Mouse (Mus musculus) small intestine, adult 2 months (tissue): ENCODE data around the gene Zfp326. TPM values are rescaled to one million over a fixed set of nuclear protein-coding genes. Genes with fewer than 3 reads are reported as not detected.

Source experiments
- H3K27ac ChIP-seq: fragments of 200-500 bp; 2 replicates; pipeline ENCODE4 v1.5.1; 2012; ENCODE audit warnings: low read depth, low read length, control low read depth, inconsistent platforms; ENCODE audit not compliant: insufficient read depth
- H3K27me3 ChIP-seq: fragments of 200-500 bp; 2 replicates; pipeline ENCODE4 v1.6.1; 2012; ENCODE audit warnings: mild to moderate bottlenecking, moderate library complexity, low read length, inconsistent platforms; ENCODE audit not compliant: control insufficient read depth, insufficient read depth
- H3K36me3 ChIP-seq: fragments of 200-500 bp; 2 replicates; pipeline ENCODE4 v1.6.1; 2012; ENCODE audit warnings: mild to moderate bottlenecking, low read length, control low read depth, inconsistent platforms; ENCODE audit not compliant: control insufficient read depth, insufficient read depth
- H3K4me1 ChIP-seq: fragments of 200-500 bp; 2 replicates; pipeline ENCODE4 v1.6.1; 2012; ENCODE audit warnings: low read length, inconsistent platforms, mixed read lengths; ENCODE audit not compliant: control insufficient read depth, insufficient read depth, insufficient read length
- H3K4me3 ChIP-seq: fragments of 200-500 bp; 2 replicates; pipeline ENCODE4 v1.5.1; 2012; ENCODE audit warnings: low read depth, mild to moderate bottlenecking, control low read depth, inconsistent platforms, low read length, moderate library complexity
- CTCF ChIP-seq: fragments of 200-500 bp; IDR thresholded peaks from 2 replicates; pipeline ENCODE4 v1.5.1; 2012; ENCODE audit warnings: low read depth, mild to moderate bottlenecking, control low read depth, inconsistent platforms, low read length, moderate library complexity, mixed read lengths; ENCODE audit not compliant: insufficient replicate concordance, insufficient read length; ENCODE audit errors: extremely low read depth
- POLR2A ChIP-seq: fragments of 200-500 bp; IDR thresholded peaks from 2 replicates; pipeline ENCODE4 v1.6.1; 2012; ENCODE audit warnings: low read depth, mild to moderate bottlenecking, control low read depth, inconsistent platforms, low read length, moderate library complexity
- WGBS: fragments of 180-500 bp; shearing (Covaris S2); methylation state at CpG from one replicate; pipeline ENCODE4 v1.1.7; 2018; 5-methylcytosine and 5-hydroxymethylcytosine counted together
- polyA plus RNA-seq: library from polyadenylated mRNA; depleted of rRNA; stranded (reverse); fragments of >200 nt; gene quantifications from 2 replicates; pipeline ENCODE4 v1.2.3, GENCODE M21; 2012

Zfp326 gene
- polyA plus RNA-seq, 1 experiment = 6.6 TPM

DNA sequence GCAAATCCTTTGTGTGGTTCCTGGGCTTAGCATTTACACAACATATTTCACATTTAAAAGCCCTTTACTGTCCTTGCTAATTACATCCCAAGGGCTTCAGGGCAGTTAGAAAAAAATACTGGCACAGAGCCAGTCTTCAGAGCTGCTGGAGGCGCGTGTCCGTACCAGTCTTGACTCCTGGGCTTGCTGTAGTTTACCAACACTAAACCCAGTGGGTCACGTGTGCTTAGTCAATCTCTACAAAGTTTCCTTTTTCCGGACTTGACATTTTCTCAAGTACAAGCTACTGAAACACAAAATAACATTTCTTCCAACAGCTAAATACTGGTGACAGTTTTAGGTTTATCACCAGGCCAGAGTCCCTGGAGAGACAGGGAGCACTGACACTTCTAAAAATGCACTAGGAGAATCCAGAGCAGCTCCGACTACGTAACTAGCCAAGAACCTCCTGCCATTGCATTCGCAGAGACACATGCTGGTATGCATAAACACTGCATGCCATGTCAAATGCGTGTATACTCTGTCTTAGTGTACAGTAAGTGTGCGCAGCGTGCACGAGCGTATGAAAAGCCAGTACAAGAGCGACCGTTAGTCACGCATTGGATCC is 8.4 kb upstream of the Zfp326 start:
- H3K4me1 ChIP-seq = 0 out of 2 replicates have a peak, but pooled peaks cover 1% of the 10 kb centered on the region
- no peaks in the 10 kb centered on the region for H3K36me3 ChIP-seq
- 57% methylated on average over 16 of the region's 16 CpGs for WGBS
- TF ChIP-seq CTCF (no peak), POLR2A (no peak)
- H3K27ac ChIP-seq = no peak overlapping the region
- H3K27me3 ChIP-seq = no peaks in the 10 kb centered on the region
- no peak overlapping the region for H3K4me3 ChIP-seq

DNA sequence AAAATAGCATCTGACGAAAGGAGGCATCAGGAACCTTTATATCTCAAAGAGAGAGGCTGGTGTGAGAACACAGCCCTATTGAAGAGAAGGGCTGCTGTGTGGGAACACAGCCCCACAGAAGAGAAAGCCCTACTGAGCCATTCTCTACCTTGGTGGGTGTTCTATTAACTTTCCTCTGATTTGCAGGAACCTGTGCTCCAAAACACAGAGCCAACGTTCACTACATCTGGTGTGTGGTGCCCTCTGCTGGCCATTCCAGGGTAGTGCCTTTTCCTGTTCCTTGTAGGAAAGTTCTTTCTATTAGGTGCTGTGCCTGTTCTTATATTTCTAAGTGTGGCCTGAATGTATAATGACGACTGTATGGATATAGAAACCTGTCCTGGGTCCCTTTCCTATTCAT is 7.8 kb upstream of the Zfp326 start:
- TF ChIP-seq POLR2A (no peak), CTCF (peak; percentile 83; the same call in 1 of the 2 replicates)
- H3K4me3 ChIP-seq = no peak overlapping the region
- H3K27me3 ChIP-seq = no peaks in the 10 kb centered on the region
- WGBS = 26% methylated on average over 3 of the region's 3 CpGs
- H3K36me3 ChIP-seq = no peaks in the 10 kb centered on the region
- 0 out of 2 replicates have a peak, but pooled peaks cover 2% of the 10 kb centered on the region for H3K4me1 ChIP-seq
- no peak overlapping the region for H3K27ac ChIP-seq

DNA sequence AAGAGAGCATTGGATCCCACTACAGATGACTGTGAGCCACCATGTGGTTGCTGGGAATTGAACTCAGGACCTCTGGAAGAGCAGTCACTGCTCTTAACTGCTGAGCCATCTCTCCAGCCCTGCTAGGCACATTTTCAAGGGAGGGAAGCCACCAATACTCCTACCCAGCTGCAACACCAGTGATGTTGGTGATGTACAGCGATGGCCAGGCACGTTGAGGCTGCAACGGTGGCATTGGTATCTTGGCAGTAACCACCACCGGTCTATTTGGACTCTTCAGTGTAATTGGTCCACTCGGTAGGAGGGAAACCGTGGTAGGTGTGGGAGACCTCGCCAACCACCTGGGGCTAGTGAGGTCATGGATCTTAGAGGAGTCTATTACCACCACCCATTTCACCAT is 6.6 kb upstream of the Zfp326 start:
- TF ChIP-seq POLR2A = no peak
- TF ChIP-seq CTCF = no peak
- WGBS = 91% methylated on average over 7 of the region's 7 CpGs

DNA sequence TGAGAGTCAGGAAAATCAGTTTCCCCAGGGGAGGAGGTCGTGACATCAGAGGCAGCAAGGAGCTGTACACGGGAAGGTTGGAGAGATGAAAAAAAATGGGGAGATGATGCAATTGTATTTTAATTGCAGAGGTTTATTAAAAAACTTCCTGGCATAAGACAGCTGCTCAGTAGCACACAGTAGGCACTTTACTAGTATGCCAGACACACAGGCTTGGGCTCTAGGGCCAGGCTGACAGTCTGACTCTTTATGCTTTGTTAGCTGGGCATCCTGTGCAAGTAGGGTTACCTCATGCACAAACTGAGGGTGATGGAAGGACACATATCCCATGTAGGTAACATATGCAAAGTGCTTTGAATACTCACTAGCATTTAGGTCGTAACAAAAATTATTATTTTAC is 5.2 kb upstream of the Zfp326 start:
- Histone ChIP-seq H3K4me1 (peaks cover 9% of the 10 kb centered on the region; the same call in 1 of the 2 replicates), H3K27me3 (no peaks in the 10 kb centered on the region), H3K4me3 (no peak overlapping the region), H3K36me3 (no peaks in the 10 kb centered on the region), H3K27ac (no peak overlapping the region)
- 80% methylated on average over 3 of the region's 3 CpGs for WGBS
- TF ChIP-seq POLR2A (no peak), CTCF (no peak)

More for the DNA sequence above, 6.6 kb upstream of the Zfp326 start:
- H3K27me3 ChIP-seq = no peaks in the 10 kb centered on the region
- H3K36me3 ChIP-seq = no peaks in the 10 kb centered on the region
- H3K4me1 ChIP-seq = 0 out of 2 replicates have a peak, but pooled peaks cover 2% of the 10 kb centered on the region
- H3K27ac ChIP-seq = no peak overlapping the region
- no peak overlapping the region for H3K4me3 ChIP-seq

DNA sequence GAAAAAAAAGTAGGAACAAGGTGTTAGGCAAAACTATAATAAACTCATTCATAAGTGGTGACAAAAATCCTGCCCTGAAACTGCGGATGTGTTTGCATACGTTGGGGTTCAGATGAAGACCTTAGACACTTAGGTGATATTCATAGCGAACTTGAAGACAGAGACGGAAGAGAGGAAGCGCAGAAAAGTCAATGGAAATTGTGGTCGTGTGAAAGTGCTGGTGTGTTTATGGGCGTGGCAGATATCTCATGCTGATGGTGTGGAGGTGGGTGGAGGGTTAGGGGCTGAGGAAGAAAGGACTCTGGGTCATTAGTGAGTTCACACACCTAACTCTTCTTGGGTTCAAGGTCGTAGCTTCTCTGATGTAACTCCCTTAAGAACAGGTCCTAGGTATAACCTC is 4.2 kb upstream of the Zfp326 start:
- Histone ChIP-seq H3K36me3 (no peaks in the 10 kb centered on the region), H3K27ac (no peak overlapping the region), H3K4me3 (no peak overlapping the region), H3K27me3 (no peaks in the 10 kb centered on the region), H3K4me1 (peaks cover 9% of the 10 kb centered on the region; the same call in 1 of the 2 replicates)
- 74% methylated on average over 8 of the region's 8 CpGs for WGBS
- TF ChIP-seq POLR2A = no peak
- TF ChIP-seq CTCF = no peak

DNA sequence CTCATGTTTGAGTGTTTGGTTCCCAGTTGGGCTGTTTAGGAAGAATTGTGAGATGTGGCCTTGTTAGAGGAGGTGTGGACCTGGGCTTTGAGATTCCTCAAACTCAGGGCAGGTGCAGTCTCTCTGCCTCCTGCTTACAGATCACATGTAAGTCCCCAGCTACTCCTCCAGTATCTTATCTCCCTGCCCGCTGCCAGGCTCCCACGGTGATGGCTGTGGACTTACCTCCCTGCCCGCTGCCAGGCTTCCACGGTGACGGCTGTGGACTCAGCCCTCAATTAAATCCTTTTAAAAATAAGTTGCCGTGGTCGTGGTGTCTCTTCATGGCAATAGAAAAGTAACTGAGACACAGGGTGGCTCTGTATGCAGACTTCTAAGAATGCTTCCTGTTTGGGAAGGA is 3.4 kb upstream of the Zfp326 start:
- WGBS = 19% methylated on average over 7 of the region's 7 CpGs
- no peak for TF ChIP-seq CTCF
- TF ChIP-seq POLR2A = no peak
- Histone ChIP-seq H3K36me3 (no peaks in the 10 kb centered on the region), H3K4me1 (peaks cover 9% of the 10 kb centered on the region; the same call in 1 of the 2 replicates), H3K27ac (no peak overlapping the region), H3K27me3 (no peaks in the 10 kb centered on the region), H3K4me3 (no peak overlapping the region)

DNA sequence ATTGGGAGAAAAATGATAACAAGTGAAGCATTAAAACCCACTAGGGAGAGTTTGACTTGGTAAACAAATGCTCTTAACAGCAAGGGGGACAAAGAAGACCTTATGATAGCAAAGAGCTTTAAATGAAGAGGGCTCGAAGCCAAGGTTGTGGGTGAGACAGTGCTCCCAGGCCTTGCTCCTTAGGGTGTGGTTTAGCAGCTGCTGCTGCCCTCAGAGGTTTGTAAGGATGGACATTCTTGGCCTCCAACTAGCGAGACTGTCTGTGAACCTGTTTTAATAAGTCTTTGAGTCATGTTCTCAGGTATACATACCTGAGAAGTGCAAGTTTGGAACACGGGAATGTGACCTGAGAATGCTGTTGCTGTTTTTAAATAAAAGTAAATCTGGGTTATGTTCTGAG is 2.6 kb upstream of the Zfp326 start:
- WGBS = 40% methylated on average over 3 of the region's 3 CpGs
- Histone ChIP-seq H3K27ac (no peak overlapping the region), H3K36me3 (no peaks in the 10 kb centered on the region), H3K27me3 (no peaks in the 10 kb centered on the region), H3K4me3 (no peak overlapping the region), H3K4me1 (peaks cover 9% of the 10 kb centered on the region; the same call in 1 of the 2 replicates)
- no peak for TF ChIP-seq POLR2A
- no peak for TF ChIP-seq CTCF
